Mouse (Mus musculus): ENCODE measurements around the gene Ttll8. TPM values are rescaled to one million over a fixed set of nuclear protein-coding genes. Genes with fewer than 3 reads are reported as not detected.

The Ttll8 gene
- not detected in 2 replicates for polyA plus RNA-seq (2012; rRNA removed)

DNA sequence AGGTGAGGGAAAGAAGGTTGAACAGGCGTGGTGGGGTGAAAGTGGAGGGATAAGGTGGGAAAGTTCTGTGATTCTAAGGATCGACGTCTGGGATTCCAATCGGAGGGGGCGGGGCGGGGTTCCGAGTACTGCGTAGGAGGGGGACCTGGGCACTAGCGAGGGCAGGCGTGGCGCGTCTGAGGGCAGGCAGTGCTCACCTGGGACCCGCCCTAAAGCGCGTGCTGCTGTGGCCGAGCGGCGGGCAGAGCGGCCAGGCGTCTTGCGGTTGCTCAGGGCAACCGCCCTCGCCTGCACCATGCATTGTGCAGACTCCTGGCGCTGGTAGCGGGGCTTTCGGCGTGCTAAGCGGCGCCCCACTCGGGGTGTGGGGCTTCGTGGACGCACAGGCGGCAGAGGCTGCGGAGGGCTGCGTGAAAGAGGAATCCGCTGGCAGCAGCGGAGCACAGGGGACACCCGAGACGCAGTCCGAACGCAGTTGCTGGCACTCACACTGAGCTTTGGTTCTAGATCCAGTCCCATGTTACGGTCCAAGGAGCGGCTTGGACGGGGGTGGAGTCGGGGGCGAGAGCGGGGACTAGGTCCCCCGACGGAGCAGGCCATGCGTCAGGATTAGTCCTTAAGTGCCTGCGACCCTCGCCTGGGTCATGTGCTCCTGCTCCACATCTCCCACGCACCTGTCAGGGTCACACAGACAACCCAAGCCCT, at the start of gene Ttll8:
TSS of gene Ttll8 (minus strand) at position 51 of the 705 bp plus-strand sequence.
- no peak for DNase-seq (ENCODE audit: low spot score)

DNA sequence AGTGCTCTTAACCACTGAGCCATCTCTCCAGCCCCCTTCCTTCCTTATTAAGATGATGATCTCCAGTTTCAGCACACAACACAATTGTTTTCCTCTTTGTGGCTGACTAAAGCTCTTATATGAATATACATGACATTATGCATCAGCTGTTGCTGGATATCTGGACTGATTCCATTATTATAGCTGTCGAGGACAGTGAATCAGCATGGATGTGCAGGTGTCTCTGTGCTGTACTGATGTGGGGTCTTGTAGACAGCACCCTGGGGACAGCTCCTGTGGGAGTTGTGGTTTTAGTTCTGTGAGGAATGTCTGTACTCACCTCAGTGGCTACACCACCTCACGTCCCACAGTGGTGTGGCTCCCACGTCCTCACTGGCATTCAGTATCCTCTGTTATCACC, 47.0 kb upstream of the Ttll8 start:
- DNase-seq (ENCODE audit: low spot score), result no peak

DNA sequence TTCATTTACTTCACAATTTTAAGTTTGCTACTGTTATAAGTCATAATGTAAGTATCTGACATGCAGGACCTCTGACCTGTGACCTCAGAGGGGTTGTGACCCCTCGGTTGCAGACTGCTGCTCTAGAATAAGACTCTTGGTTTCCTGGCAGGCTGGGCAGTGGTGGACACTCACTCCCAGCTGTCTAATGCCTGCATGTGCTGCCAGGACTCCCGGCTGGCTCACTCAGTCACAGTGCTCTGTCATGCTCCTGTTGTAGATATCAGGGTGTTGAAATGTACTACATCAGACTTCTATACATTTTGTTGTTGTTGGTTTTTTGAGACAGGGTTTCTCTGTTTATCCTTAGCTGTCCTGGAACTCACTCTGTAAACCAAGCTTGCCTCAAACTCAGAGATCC, 46.1 kb upstream of the Ttll8 start:
- no peak for DNase-seq (ENCODE audit: low spot score)

DNA sequence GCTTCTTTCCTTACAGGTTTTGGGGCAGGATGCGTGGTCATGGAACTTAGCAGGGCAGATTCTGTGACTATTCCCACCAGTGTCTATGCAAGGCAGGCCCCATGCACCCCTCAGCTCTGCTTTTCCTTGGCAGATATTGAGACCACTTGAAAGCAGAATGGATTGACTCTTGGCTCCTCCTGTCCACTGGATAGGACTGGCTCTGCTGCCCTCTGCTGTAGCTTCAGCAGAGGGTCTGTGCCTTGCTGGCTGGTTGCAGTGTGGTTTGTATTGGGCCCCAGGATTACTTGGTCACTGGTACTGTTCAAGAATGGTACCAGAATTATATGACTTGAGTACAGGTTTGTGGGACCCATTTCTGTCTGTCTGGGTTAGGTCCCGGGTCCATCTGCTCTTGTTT, 44.9 kb upstream of the Ttll8 start:
- no peak for DNase-seq (ENCODE audit: low spot score)

DNA sequence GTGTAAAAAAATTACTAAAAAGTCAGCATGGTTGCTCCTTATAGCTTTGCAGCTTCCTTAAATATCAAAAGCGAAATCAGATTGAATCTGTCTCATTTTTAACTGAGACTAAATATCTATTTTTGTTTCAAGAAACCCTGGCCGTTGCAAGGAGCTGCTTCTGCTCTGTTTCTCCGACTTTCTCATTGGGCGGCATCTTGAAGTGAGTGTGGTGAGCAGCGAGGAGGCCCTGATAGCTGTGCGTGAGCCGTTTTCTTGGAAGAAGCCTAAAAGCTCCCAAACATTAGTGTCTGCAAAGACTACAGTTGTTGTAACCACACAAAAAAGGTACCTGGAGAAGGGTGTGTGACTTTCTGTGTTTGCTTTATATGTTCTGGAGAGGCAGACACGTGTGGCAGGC, 44.4 kb upstream of the Ttll8 start:
- DNase-seq (ENCODE audit: low spot score), result no peak

DNA sequence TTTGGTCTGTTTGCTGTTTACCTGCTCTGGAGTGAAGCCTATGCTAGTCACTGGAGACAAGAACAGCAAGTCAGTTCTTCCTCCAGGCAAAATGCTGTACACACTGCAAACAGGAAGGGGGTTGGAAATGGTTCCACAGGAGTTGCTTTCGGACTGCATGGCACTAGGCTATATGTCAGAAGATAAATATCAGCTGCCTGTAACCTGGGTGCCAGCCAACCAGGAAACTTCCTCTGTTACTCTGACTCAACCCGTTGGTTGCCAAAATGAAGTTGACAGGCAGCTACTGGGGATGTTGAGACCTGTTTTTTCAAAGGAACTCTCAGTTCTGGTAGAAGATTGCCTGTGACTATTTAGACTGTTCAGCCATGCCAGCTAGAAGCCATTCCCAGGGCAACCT, 35.0 kb upstream of the Ttll8 start:
- no peak for DNase-seq (ENCODE audit: low spot score)

DNA sequence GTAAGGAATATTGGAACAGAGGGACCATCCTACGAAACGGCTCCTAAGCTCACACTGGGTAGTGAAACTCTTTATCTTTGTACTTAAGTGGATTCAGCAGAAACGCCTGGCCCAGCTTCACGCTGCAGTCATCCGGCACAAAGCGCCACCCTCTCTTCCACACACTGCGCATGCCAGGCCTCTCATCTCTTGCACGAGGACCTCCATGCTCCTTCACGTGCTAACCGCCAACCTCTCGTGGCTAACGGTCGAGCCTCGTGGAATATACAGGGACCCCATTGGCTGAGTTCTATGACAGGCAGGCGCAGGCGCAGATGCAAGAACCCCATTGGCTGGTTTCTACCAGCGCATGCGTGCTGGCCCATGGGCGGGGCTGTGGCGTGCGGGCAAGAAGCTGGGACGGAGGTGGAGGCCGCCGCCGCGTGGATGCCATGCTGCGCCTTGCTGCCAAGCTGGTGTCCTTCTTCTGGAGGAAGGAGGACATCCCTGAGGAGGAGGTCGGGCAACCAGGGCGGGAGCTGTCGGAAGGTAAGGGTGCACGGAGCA, 28.4 kb upstream of the Ttll8 start, which contains the start of gene Mov10l1:
TSS of gene Mov10l1 (plus strand) at position 376 of the 546 bp plus-strand sequence.
- DNase-seq (ENCODE audit: low spot score), result no peak

DNA sequence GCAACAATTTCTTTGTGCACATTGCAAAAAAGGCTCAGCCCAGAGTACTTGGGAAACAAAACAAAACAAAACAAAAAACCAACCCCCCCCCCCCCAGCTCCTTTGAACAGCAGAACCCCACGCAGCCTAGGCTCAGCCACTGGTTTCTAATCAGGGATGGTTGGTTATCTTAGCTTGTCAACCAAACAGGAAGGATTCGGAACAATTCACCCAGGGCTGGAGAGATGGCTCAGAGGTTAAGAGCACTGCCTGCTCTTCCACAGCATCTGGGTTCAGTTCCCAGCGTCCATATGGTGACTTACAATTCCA, 24.9 kb upstream of the Ttll8 start:
- no peak for DNase-seq (ENCODE audit: low spot score)

DNA sequence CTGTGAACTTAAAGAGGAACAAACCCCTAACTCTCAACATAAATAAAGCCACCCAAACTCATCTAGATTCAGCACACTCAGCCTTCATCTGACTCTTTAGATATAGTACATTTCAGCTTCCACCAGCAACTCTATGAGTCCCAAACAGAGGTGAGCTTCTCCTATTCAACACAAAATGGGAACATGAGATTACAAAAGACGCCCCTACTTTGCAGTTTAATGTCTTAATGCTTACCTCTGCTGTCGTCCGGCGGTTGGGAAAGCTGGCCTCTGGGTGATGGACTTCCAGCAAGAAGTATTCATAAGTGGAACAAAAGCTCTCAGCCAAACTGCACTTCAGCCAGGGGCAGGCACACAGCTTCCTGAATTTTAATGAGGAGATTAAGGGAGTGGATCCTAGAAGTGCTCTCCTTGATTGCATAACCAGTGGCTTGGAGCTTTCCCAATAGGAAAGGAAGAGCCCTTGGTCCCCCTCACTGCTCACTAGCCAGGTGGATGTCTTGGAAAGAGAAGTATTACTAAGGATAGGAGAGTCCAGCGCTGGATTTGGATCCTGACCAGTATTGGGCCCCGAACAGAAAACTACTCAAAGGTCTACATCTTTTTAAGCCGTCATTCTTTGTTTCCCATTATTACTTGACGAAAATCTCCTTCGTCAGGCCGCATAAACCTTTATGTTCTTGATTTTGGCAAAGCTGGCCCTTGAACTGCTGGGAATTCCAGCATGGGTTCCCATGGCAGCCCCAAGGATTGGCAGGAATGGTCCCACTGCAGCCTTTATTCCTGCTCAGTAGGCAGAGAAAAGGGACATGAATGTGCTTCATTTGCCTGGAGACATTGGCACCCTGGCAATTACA, 24.3 kb upstream of the Ttll8 start, which contains the start of gene Mlc1:
TSS of gene Mlc1 (minus strand) at position 727 of the 857 bp plus-strand sequence.
- no peak for DNase-seq (ENCODE audit: low spot score)

DNA sequence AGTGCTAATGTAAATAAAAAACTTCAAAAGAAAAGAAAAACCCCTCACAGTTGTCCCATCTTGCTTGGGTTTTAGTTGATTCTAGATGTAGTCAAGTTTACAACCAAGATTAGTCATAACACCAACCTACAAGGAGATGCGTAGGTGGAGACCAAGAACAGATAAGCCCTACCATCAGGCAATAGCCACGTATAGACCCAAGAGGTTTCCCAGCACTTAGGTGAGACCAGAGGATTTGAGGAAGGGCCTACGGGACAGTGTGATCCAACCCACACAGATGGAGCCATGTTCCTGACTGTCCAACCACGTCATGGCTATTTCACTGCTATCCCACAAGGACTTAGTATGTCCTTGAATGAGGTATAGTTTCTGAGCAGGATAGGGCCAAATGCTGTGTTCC, 18.1 kb upstream of the Ttll8 start:
- DNase-seq (ENCODE audit: low spot score), result no peak

DNA sequence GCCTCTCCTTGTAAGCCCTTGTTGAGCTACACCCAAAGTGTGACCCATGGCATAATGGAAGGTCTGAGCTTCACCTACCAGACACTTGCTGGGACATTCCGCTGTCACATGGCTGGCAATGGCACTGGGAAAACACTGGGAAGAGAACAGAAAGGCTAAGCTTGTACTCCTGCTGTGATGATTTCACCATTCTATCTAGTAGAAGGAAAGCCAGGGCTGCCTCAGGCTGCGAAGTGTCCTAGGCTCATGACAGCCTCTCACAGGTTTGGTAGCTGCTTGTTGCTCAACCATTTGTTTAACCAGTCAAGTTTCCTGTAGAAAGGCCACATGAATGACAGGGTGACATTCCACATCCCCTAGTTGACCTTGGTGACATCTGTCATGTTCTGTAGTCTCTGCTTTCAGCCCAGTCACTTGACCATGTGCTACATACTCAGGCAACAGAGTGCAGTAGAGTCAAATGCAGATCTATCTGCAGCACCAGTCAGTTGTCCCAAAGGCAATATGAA, 9.9 kb upstream of the Ttll8 start:
- DNase-seq (ENCODE audit: low spot score), result no peak

DNA sequence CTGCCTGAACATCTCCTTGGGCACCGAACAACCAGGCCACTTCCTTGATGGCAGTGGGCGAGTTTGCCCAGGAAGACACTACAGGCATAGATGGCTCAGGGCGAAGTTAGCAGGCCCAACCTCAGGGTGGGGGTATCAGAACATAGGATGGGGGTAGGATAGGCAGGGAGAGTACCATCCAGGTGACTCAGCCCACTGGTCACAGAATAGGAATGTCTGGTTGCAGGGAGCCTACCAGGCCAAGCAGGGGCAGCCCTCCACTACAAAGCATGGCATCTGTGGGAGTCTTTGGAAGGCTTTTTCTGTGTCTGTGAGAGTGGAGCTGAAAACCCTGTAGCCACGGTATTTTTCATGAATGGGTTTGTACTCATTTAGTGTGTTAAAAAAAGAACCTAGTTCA, 3.3 kb upstream of the Ttll8 start:
- no peak for DNase-seq (ENCODE audit: low spot score)

DNA sequence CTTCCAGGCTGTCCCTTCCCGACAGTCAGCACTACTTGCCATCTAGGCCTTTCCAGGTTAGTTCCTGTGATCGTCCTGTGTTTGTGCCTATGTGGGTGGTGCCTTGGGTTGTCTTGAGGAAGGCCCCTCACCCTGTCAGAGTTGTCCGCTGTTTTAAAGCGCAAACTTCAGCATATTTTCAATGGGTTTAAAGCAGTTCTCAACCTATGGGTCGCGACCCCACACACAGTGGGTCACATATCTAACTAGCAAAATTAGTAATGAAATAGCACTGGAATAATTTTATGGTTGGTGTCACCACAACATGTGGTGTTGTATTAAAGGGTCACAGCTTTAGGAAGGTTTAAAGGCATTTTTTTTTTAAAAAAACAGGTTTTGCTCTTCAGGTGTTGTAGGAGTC, 1.1 kb upstream of the Ttll8 start:
- DNase-seq (ENCODE audit: low spot score), result no peak

DNA sequence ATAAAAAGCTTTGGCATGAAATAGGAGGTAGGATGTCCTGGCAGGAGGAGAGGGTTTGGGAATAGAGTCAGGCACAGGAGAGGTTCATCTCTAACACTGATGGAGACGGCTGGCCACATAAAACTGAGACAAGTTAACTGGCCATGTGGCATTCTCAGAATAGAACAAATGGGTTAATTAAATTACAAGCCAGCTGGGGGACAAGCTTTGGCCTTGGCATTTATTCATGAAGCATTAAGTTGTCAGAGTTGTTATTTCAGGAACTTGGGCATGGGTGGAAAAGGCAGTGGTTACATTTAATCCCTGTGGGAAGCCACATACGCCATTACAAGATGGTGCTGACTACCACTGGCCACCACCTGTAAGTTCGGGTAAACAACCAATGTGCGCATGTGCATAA, 3.0 kb downstream of the Ttll8 start:
- DNase-seq (ENCODE audit: low spot score), result no peak

DNA sequence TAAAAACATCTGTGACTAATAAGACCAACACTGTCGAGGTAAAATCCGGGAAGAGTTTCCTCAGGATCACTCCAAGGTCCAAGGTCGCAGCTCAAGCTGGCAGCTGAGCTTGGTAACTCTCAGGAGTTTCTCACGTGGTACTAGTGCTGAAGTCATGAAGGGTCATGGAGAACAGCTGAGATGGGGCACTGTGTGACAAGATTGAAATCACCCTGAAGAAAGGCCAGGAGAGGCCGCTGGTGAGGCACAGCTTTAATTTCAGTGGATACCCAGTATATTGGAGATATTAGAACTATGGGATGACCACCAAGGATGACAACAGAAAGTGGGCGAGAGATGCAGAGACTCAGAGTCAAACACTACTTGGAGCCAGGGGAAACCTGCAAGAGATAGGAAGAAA, 7.4 kb downstream of the Ttll8 start:
- DNase-seq (ENCODE audit: low spot score), result no peak

DNA sequence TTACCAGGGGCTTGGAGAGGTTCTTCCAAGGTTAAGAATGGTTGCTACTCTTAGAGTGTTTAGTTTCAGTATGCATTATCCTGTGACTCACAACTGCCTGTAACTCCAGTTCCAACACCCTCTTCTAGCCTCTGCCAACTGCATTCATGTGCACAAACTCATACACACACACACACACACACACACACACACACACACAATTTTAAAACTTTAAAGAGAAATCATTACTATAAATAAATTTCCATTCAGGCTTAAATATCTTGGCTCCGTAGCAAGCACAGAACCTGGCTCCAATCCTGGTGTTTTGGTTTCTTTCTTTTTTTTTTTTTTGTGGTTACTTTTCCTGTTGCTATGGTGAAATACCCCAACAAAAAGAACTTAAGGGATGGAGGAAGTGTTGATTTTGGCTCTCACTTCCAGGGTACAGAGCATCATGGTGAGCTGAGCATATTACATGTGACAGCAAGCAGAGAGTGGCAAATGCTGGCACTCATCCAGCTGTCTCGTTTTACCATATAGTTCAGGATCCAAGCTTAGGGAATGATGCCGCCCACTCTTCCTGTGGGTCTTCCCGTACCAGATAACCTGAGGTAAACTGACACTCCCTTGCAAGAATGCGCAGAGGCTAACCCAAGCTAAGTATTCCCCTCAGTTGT, 10.2 kb downstream of the Ttll8 start:
- DNase-seq (ENCODE audit: low spot score), result no peak

DNA sequence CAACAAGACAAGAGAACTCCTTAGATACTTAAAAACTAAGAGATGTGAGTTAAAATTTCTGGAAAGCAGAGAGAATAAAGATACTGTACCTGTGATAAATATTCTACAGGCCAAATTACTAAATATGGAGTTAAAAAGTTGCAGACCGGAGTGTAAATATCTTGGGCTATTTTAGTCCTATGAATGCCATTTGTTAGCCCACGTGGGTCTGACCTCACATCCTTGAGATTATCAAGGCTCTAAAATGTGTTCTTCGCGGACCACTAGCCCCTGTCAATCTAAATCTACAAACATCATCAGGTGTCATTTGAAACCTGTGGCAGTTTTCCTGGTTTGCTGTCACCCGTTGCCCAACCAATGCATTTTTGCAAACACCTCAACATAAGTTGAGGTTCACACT, 11.4 kb downstream of the Ttll8 start:
- no peak for DNase-seq (ENCODE audit: low spot score)

DNA sequence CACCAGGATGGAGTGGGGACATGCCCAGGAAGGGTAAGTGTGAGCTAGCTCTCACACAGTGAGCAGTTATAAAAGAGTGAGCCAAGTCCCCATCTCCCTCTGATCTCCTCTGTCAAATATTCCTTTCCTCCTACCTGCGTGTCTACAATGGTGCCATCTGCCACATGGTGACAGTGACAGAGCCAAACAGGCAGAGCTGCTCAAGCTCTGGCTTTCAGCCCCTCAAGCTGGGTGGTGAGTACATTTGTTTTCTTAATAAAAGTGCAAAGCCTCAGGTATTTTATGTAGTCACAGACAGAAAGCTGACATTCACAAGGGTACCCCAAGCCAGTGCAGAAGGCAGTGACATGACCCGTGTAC, 16.9 kb downstream of the Ttll8 start:
- DNase-seq (ENCODE audit: low spot score), result no peak

DNA sequence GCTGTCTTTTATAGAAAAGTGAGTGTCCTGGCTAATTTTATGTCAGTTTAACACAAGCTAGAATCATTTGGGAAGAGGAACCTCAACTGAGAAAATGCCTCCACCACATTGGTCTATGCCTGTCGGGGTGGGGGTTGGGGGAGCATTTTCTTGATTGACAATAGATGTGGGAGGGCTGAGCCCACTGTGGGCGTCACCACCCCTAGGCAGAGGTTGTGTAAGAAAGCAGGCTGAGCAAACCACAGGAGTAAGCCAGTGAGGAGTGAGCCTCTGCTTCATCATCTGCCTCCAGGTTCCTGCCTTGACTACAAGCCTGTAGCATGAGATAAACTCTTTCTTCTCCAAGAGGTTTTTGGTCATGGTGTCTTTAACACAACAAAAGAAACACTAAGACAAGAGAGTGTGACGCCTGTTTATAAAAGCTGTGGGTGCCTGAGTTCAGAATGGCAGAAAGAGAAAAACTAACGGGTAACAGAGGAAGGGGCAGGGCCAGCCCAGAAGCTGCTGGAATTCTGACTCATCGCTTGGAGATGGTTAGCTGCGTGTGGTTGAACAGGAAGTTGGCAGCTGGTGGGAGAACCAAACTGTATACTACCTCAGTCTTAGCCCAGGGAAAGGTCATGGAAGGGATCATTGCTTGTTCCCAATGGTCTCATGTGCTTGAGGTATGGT, 17.5 kb downstream of the Ttll8 start:
- DNase-seq (ENCODE audit: low spot score), result no peak

DNA sequence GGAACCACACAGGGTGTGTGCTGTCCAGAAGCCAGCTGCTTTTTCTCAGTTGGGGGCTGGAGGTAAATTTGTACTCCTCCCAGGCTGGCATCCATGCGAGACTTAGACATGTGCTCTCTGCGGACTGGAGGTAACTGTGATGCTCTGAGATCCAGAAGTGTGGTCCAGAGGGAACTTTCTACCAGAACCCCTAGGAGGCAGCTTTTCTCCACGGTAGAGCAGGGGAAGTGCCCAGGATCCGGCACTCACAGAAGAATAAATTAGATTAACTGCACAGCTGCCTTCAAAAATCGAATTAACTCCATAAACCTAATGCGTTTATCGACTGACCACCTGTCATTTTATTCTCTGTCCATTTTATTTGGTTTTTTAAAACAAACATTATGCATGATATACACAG, 20.1 kb downstream of the Ttll8 start:
- DNase-seq (ENCODE audit: low spot score), result no peak

DNA sequence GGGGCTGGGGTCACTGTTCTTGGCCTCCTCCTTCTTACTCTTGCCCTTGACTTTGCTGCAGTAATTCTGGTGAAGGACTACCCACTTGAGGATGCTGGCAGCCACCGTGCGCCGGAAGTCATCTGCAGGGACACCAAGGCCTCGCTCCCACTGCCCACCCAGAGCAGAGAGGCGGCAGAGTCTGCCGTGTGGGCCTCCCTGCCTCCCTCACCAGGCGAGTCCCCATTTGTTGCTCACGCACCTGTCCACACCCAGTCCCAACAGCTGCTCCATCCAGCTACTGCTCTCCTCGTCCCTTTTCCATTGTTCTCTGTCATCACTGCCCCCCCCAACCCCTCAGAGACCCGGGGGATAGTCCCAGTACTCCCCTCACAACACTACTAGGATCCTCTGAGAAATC, 21.6 kb downstream of the Ttll8 start:
- no peak for DNase-seq (ENCODE audit: low spot score)

DNA sequence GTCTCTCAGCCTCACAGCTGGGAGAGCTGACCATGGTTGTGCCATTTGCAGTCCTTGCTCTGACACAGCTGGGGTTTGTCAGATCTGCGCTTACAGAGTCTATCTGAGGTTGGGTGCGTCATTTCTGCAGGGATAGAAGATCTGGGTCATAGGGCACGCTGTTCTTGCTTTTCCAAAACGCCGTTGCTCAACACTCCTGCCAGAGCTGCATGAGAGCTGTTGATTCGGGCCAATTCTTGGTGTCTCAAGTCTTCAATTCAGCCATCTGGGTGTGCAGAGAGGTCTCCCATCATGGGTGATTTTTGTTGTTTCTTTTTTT, 32.3 kb downstream of the Ttll8 start:
- no peak for DNase-seq (ENCODE audit: low spot score)
